Mouse (Mus musculus): ENCODE results near the gene Klc1. TPM values are rescaled to one million over a fixed set of nuclear protein-coding genes. Genes with fewer than 3 reads are reported as not detected.

Gene Klc1
- total and polyA plus RNA-seq, 2 experiments from 2014 or later: 596 to 640 TPM

DNA sequence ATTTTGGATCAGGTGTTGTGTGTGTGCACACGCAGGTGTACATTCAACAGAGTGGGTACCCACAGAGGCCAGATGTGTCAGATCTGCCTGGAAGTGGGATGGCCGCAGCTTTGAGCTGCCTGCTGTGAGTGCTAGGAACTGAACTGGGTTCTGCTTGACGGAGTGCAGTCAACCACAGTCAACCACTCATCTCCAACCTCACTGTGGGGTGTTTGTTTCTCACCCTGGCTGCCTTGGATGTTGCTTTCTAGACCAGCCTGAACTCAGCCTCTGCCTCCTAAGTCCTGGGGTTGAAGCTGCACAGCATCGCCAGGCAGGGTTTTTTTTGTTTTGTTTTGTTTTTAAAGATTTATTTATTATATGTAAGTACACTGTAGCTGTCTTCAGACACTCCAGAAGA is 38.4 kb upstream of the Klc1 start:
- Histone ChIP-seq H3K36me3 (ENCODE audit: insufficient read depth) (no peaks in the 10 kb centered on the region; the same call in 1 of the 2 replicates), H3K4me3 (ENCODE audit: low read depth, low read length) (no peak overlapping the region), H3K9ac (no peak overlapping the region), H3K4me2 (ENCODE audit: low read depth) (no peak overlapping the region), H3K9me3 (ENCODE audit: low read length) (no peaks in the 10 kb centered on the region), H3K27me3 (ENCODE audit: insufficient read depth, low read length) (no peaks in the 10 kb centered on the region), H3K4me1 (ENCODE audit: insufficient read depth) (no peaks in the 10 kb centered on the region), H3K27ac (ENCODE audit: low read depth, low read length) (no peak overlapping the region)
- 85% methylated on average over 4 of the region's 4 CpGs for WGBS
- DNase-seq (no peak), ATAC-seq (no peak)
- no peak for TF ChIP-seq CTCF (IDR thresholded peaks at IDR 0.05; ENCODE audit: low read depth)

- Histone ChIP-seq H3K4me3 (ENCODE audit: low read depth, low read length) (no peak overlapping the region), H3K9ac (no peak overlapping the region), H3K4me1 (ENCODE audit: insufficient read depth) (no peaks in the 10 kb centered on the region), H3K4me2 (ENCODE audit: low read depth) (no peak overlapping the region), H3K27me3 (ENCODE audit: insufficient read depth, low read length) (no peaks in the 10 kb centered on the region), H3K27ac (ENCODE audit: low read depth, low read length) (no peak overlapping the region), H3K9me3 (ENCODE audit: low read length) (no peaks in the 10 kb centered on the region), H3K36me3 (ENCODE audit: insufficient read depth) (no peaks in the 10 kb centered on the region; the same call in 1 of the 2 replicates)
- DNase-seq (no peak), ATAC-seq (no peak)
- peak; percentile 58 for TF ChIP-seq CTCF (IDR thresholded peaks at IDR 0.05; ENCODE audit: low read depth)
- WGBS: 67% methylated on average over 9 of the region's 9 CpGs
Observed at GRCm38 (mm10) chr12:111722654-111723053, 36.0 kb upstream of the Klc1 start.

GRCm38 (mm10) chr12:111724638-111725337 is 33.9 kb upstream of the Klc1 start:
- DNase-seq: no peak
- WGBS: 31% methylated on average over 6 of the region's 6 CpGs
- H3K9ac ChIP-seq: 0 out of 2 replicates have a peak overlapping the region, but pooled peaks have one; percentile 3

DNA sequence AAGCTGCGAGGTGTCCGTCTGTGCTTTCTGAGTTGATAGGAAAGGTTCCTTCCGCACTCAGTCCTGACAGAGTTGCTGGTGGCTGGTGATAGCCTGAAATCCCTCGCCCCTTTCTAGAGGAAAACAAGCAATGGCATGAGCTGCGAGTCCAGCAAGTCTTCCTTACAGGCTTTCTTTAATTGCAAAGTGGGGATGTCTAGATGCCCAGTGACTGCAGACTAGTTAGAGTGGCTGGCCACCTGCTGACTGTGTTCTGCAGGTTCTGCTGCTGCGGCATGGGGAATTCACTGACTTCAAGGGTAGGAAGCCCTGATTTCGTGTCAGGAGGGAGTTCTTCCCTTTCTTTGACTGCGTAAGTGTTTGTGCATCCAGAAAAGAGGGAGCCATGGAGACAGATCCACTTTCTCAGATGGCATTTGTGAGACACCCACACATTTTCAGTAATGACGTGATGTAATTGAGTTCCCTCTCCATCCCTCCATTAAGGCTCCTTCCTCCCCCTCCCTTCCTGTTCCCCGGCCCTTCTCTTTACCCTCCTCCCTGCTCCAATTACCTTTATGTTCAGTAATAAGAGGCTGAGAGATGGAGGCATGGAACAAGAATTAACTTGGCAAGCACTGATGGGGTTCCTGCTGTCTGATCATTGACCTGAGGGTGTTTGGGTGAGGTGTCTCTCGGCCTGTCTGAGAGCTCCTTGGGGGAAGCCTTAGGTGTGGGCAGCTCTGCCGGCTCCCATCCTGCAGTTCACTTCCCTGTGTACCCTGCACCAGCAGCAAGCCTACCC is 33.1 kb upstream of the Klc1 start:
- 51% methylated on average over 12 of the region's 12 CpGs for WGBS
- Histone ChIP-seq H3K27ac (ENCODE audit: low read depth, low read length) (peak overlapping the region; percentile 70), H3K4me1 (ENCODE audit: insufficient read depth) (no peaks in the 10 kb centered on the region), H3K27me3 (ENCODE audit: insufficient read depth, low read length) (no peaks in the 10 kb centered on the region), H3K9ac (0 out of 2 replicates have a peak overlapping the region, but pooled peaks have one; percentile 3), H3K4me3 (ENCODE audit: low read depth, low read length) (no peak overlapping the region), H3K4me2 (ENCODE audit: low read depth) (no peak overlapping the region), H3K9me3 (ENCODE audit: low read length) (no peaks in the 10 kb centered on the region), H3K36me3 (ENCODE audit: insufficient read depth) (peaks cover 5% of the 10 kb centered on the region; the same call in 1 of the 2 replicates)
- ATAC-seq (peak; percentile 49; the same call in 1 of the 2 replicates), DNase-seq (no peak)
- TF ChIP-seq CTCF (IDR thresholded peaks at IDR 0.05; ENCODE audit: low read depth): no peak

More at GRCm38 (mm10) chr12:111724638-111725337, 33.9 kb upstream of the Klc1 start:
- Histone ChIP-seq H3K36me3 (ENCODE audit: insufficient read depth) (peaks cover 5% of the 10 kb centered on the region; the same call in 1 of the 2 replicates), H3K4me1 (ENCODE audit: insufficient read depth) (no peaks in the 10 kb centered on the region), H3K27me3 (ENCODE audit: insufficient read depth, low read length) (no peaks in the 10 kb centered on the region), H3K27ac (ENCODE audit: low read depth, low read length) (peak overlapping the region; percentile 70), H3K4me3 (ENCODE audit: low read depth, low read length) (no peak overlapping the region), H3K9me3 (ENCODE audit: low read length) (no peaks in the 10 kb centered on the region), H3K4me2 (ENCODE audit: low read depth) (no peak overlapping the region)
- TF ChIP-seq CTCF (IDR thresholded peaks at IDR 0.05; ENCODE audit: low read depth): no peak
- ATAC-seq: peak; percentile 66

GRCm38 (mm10) chr12:111726122-111726463 is 32.6 kb upstream of the Klc1 start:
- DNase-seq: no peak
- Histone ChIP-seq H3K27me3 (ENCODE audit: insufficient read depth, low read length) (no peaks in the 10 kb centered on the region), H3K9me3 (ENCODE audit: low read length) (no peaks in the 10 kb centered on the region), H3K4me2 (ENCODE audit: low read depth) (no peak overlapping the region), H3K9ac (no peak overlapping the region), H3K36me3 (ENCODE audit: insufficient read depth) (peaks cover 5% of the 10 kb centered on the region; the same call in 1 of the 2 replicates), H3K4me1 (ENCODE audit: insufficient read depth) (no peaks in the 10 kb centered on the region), H3K4me3 (ENCODE audit: low read depth, low read length) (no peak overlapping the region), H3K27ac (ENCODE audit: low read depth, low read length) (peak overlapping the region; percentile 70)
- 76% methylated on average over 4 of the region's 4 CpGs for WGBS
- no peak for TF ChIP-seq CTCF (IDR thresholded peaks at IDR 0.05; ENCODE audit: low read depth)
- ATAC-seq: peak; percentile 32; the same call in 1 of the 2 replicates

DNA sequence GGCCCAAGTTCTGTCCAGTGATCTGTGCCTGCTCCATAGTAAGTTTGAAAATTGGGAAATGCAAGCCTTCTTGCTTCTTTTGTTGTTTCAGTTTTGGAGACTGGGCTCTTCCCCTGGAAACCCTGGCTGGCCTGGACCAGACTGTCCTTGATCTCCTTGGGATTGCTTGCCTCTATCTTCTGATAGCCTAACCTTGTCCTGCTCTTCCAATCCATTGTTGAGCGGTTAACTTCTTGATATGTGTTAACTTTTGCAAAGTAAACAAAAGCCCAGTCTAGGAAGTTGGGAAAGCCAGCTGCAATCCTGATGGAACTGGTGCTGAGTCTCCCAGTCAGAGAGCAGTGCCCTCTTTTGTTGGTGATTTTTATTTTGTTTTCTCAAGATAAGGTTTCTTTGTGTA is 30.7 kb upstream of the Klc1 start:
- TF ChIP-seq CTCF (IDR thresholded peaks at IDR 0.05; ENCODE audit: low read depth): no peak

More for the DNA sequence above, 30.7 kb upstream of the Klc1 start:
- H3K9me3 ChIP-seq (ENCODE audit: low read length): no peaks in the 10 kb centered on the region
- no peak overlapping the region for H3K9ac ChIP-seq
- peaks cover 9% of the 10 kb centered on the region; the same call in 1 of the 2 replicates for H3K36me3 ChIP-seq (ENCODE audit: insufficient read depth)
- ATAC-seq: no peak
- WGBS: 100% methylated on average over 1 of the region's 1 CpGs
- H3K27ac ChIP-seq (ENCODE audit: low read depth, low read length): no peak overlapping the region
- H3K4me1 ChIP-seq (ENCODE audit: insufficient read depth): 0 out of 2 replicates have a peak, but pooled peaks cover 4% of the 10 kb centered on the region
- no peak overlapping the region for H3K4me2 ChIP-seq (ENCODE audit: low read depth)
- DNase-seq: no peak
- H3K4me3 ChIP-seq (ENCODE audit: low read depth, low read length): no peak overlapping the region
- H3K27me3 ChIP-seq (ENCODE audit: insufficient read depth, low read length): no peaks in the 10 kb centered on the region
